Mouse (Mus musculus): ENCODE data around the gene Dppa1.

GRCm38 (mm10) chr11:46571327-46571726 is 57.7 kb downstream of the Dppa1 start, which contains the start of gene BC053393:
- TF ChIP-seq CTCF (IDR thresholded peaks at IDR 0.05; ENCODE audit: extremely low read depth, insufficient read length, insufficient replicate concordance, low read depth, low read length) (no peak), POLR2A (IDR thresholded peaks at IDR 0.05; ENCODE audit: low read depth, low read length) (no peak)

Measured in small intestine, adult 2 months (tissue).